Mouse (Mus musculus) thymus, postnatal 36 days (tissue): ENCODE measurements around the gene Gm3696.
"Not testable (repeated sequence)": the region's sequence is repeated elsewhere in the genome, so short reads cannot be mapped to it uniquely, and the experiment has no call there.

Experiments used
- DNase-seq, 2 experiments: peaks; one replicate each; pipeline ENCODE4 v3.0.0; 2022; ENCODE audit warnings: mixed read lengths in 2 of 2

Gene Gm3696

GRCm38 (mm10) chr14:7100521-7100920 is at the start of gene Gm3696:
TSS of gene Gm3696 (minus strand) at chr14:7100621.
- not testable (repeated sequence) for DNase-seq

GRCm38 (mm10) chr14:7125312-7125711 is 24.9 kb upstream of the Gm3696 start, which contains the start of gene Gm6676:
TSS of gene Gm6676 (minus strand) at chr14:7125412.
- not testable (repeated sequence) for DNase-seq

GRCm38 (mm10) chr14:7105124-7105802 is 4.8 kb upstream of the Gm3696 start:
- DNase-seq: peak; percentile 14 to 20

- DNase-seq: not testable (repeated sequence)
Measured at GRCm38 (mm10) chr14:7044870-7045269, 55.6 kb downstream of the Gm3696 start, which contains the start of gene Gm3685. TSS of gene Gm3685 (minus strand) at chr14:7044970.
